Mouse (Mus musculus) megakaryocyte-erythroid progenitor cell, adult 5-6 weeks (primary cell): ENCODE data around the gene Arglu1. TPM values are rescaled to one million over a fixed set of nuclear protein-coding genes. Genes with fewer than 3 reads are reported as not detected.

Experiments
- ATAC-seq: replicated peaks from 2 replicates; pipeline ENCODE4 v1.8.0; 2016; ENCODE audit warnings: mild to moderate bottlenecking, inconsistent platforms; ENCODE audit not compliant: severe bottlenecking, poor library complexity, low FRiP score, low TSS enrichment
- total RNA-seq, 2 experiments: library from RNA; stranded (forward) in 1 of 2; stranded (reverse) in 1 of 2; fragments of 200-1000, 215-1000 nt in 1 of 2; fragments of >200 nt in 1 of 2; fragmentation: Nextera tagmentation in 1 of 2; gene quantifications; 2 replicates each; pipeline ENCODE4 v1.2.3; 2014 to 2017

Gene Arglu1
- total RNA-seq, 2 experiments from 2014 or later, result 90.1 to 112 TPM

DNA sequence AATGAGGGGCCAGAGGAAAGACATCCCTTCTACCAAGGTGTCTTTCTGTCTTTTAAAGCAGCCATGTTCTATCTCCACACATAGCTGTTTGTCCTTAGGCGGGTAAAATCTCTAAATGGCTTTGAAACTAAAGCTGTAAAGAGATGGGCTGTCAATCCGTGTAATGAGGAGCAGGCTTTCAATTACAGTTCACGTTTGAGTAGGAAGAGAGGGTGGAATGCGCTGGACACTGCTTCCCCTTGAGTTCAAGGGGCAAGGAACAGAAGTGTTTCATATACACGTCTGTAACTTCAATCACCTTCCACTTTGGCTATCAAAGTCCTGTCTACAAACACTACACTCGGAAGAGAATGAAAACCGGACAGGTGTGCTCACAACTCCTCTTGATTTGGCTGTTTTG lies 66.3 kb downstream of the Arglu1 start:
- no peak for ATAC-seq

DNA sequence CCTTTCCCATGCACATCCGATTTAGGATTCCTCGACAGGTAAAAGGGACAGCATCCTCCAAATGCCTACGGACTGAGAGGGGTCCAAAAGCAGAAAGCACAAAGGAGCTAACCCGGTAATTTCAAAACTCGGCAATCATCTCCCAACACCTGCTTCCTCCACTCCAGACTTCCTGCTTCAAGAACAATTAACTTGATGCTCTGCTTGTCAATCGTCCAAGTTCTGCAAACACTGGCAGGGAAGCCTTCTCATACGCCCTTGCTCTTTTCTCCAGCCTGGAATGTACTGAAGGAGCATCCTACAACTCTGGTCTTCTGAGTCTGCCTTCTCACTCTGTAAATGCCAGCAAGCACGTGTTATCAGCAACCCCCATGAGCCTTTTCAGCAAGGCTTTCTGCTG lies 66.8 kb downstream of the Arglu1 start:
- ATAC-seq, result no peak

GRCm38 (mm10) chr8:8622476-8622875 lies 67.8 kb downstream of the Arglu1 start:
- ATAC-seq, result no peak

DNA sequence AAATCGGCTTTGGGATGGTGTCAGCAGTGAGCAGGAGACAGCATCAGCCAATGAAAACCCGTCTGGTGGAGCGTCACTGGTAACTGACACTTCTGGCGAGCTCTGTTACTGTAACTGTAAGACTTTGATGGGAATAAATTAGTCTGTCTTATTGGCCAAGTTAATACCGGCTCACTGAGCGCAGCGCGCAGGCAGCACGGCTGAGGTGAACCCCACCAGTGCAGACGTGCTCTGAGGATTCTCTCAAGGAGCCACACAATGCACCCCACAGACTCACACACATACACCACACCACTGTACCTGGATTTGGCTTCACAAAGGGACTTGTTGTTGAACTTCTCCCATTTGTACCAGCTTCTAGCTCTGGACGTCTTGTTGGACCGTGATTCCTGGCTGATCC lies 68.3 kb downstream of the Arglu1 start:
- no peak for ATAC-seq

GRCm38 (mm10) chr8:8621236-8621917 lies 68.9 kb downstream of the Arglu1 start:
- ATAC-seq, result no peak

GRCm38 (mm10) chr8:8620536-8620935 lies 69.8 kb downstream of the Arglu1 start:
- ATAC-seq, result no peak

GRCm38 (mm10) chr8:8619221-8620194 lies 70.8 kb downstream of the Arglu1 start:
- ATAC-seq, result no peak

Other genes starting within 250 kb of the Arglu1 start
- 0.42 TPM in 1 of 2 replicates, not detected in the other for gene Efnb2, start 29.3 kb downstream of the Arglu1 start, total RNA-seq (2014; fragmentation: Nextera tagmentation)
- 0.09 TPM in 1 of 2 replicates, not detected in the other for gene Efnb2, start 29.3 kb downstream of the Arglu1 start, total RNA-seq (2017)